Mouse (Mus musculus): Measurements from ENCODE around the gene Rras. TPM values are rescaled to one million over a fixed set of nuclear protein-coding genes. Genes with fewer than 3 reads are reported as not detected.

Rras gene
- polyA plus RNA-seq (2014; fragmentation: Illumina TruSeq; extraction: RNeasy Lipid Tissue Mini Kit (QIAGEN cat#74804); ENCODE audit: low read depth, low replicate concordance), result 3.7 TPM

GRCm38 (mm10) chr7:45017242-45018061 lies at the start of gene Rras:
Gene Rras, plus strand, starts transcription at chr7:45017961.

GRCm38 (mm10) chr7:44974383-44975116 lies 43.2 kb upstream of the Rras start, which contains the start of gene Cpt1c:
Gene Cpt1c, minus strand, starts transcription at chr7:44974851.

GRCm38 (mm10) chr7:44986192-44986878 lies 31.4 kb upstream of the Rras start, which contains the start of gene Prmt1:
Gene Prmt1, minus strand, starts transcription at chr7:44986568.

GRCm38 (mm10) chr7:44997231-44997939 lies 20.4 kb upstream of the Rras start, which contains the start of gene Irf3:
Gene Irf3, plus strand, starts transcription at chr7:44997648.

GRCm38 (mm10) chr7:44998501-44998955 lies 19.2 kb upstream of the Rras start, which contains the start of gene Bcl2l12:
Gene Bcl2l12, minus strand, starts transcription at chr7:44998712.

GRCm38 (mm10) chr7:45015957-45016612 lies 1.7 kb upstream of the Rras start, which contains the start of gene Scaf1:
Gene Scaf1, minus strand, starts transcription at chr7:45016363.

GRCm38 (mm10) chr7:45052862-45053116 lies 35.0 kb downstream of the Rras start, which contains the start of gene Prr12:
Gene Prr12, minus strand, starts transcription at chr7:45052881.

GRCm38 (mm10) chr7:45062239-45062835 lies 44.6 kb downstream of the Rras start, which contains the start of the genes Nosip and Prrg2:
Gene Nosip, plus strand, starts transcription at chr7:45062429.
Gene Prrg2, minus strand, starts transcription at chr7:45062677.

Other genes with a start within 250 kb of the Rras start
- 1.1 TPM for gene Nup62, start 201.9 kb upstream of the Rras start, polyA plus RNA-seq (2014; fragmentation: Illumina TruSeq; extraction: RNeasy Lipid Tissue Mini Kit (QIAGEN cat#74804); ENCODE audit: low read depth, low replicate concordance)
- not detected for gene Il4i1, start 201.6 kb upstream of the Rras start, polyA plus RNA-seq (2014; fragmentation: Illumina TruSeq; extraction: RNeasy Lipid Tissue Mini Kit (QIAGEN cat#74804); ENCODE audit: low read depth, low replicate concordance)
- 47.9 TPM for gene Atf5, start 201.3 kb upstream of the Rras start, polyA plus RNA-seq (2014; fragmentation: Illumina TruSeq; extraction: RNeasy Lipid Tissue Mini Kit (QIAGEN cat#74804); ENCODE audit: low read depth, low replicate concordance)
- gene Akt1s1, start 169.0 kb upstream of the Rras start, polyA plus RNA-seq (2014; fragmentation: Illumina TruSeq; extraction: RNeasy Lipid Tissue Mini Kit (QIAGEN cat#74804); ENCODE audit: low read depth, low replicate concordance), result 2.2 TPM
- gene Tbc1d17, start 168.9 kb upstream of the Rras start, polyA plus RNA-seq (2014; fragmentation: Illumina TruSeq; extraction: RNeasy Lipid Tissue Mini Kit (QIAGEN cat#74804); ENCODE audit: low read depth, low replicate concordance), result 1.3 TPM
- gene Pnkp, start 160.8 kb upstream of the Rras start, polyA plus RNA-seq (2014; fragmentation: Illumina TruSeq; extraction: RNeasy Lipid Tissue Mini Kit (QIAGEN cat#74804); ENCODE audit: low read depth, low replicate concordance), result 1.4 TPM
- gene Ptov1, start 148.2 kb upstream of the Rras start, polyA plus RNA-seq (2014; fragmentation: Illumina TruSeq; extraction: RNeasy Lipid Tissue Mini Kit (QIAGEN cat#74804); ENCODE audit: low read depth, low replicate concordance), result 0.95 TPM
- gene Med25, start 125.2 kb upstream of the Rras start, polyA plus RNA-seq (2014; fragmentation: Illumina TruSeq; extraction: RNeasy Lipid Tissue Mini Kit (QIAGEN cat#74804); ENCODE audit: low read depth, low replicate concordance), result 1.1 TPM
- 1.4 TPM for gene Fuz, start 121.9 kb upstream of the Rras start, polyA plus RNA-seq (2014; fragmentation: Illumina TruSeq; extraction: RNeasy Lipid Tissue Mini Kit (QIAGEN cat#74804); ENCODE audit: low read depth, low replicate concordance)
- 9.2 TPM for gene Ap2a1, start 88.5 kb upstream of the Rras start, polyA plus RNA-seq (2014; fragmentation: Illumina TruSeq; extraction: RNeasy Lipid Tissue Mini Kit (QIAGEN cat#74804); ENCODE audit: low read depth, low replicate concordance)
- gene Tsks, start 74.8 kb upstream of the Rras start, polyA plus RNA-seq (2014; fragmentation: Illumina TruSeq; extraction: RNeasy Lipid Tissue Mini Kit (QIAGEN cat#74804); ENCODE audit: low read depth, low replicate concordance), result not detected
- not detected for gene Cpt1c, start 43.1 kb upstream of the Rras start, polyA plus RNA-seq (2014; fragmentation: Illumina TruSeq; extraction: RNeasy Lipid Tissue Mini Kit (QIAGEN cat#74804); ENCODE audit: low read depth, low replicate concordance)
- 4.2 TPM for gene Prmt1, start 31.4 kb upstream of the Rras start, polyA plus RNA-seq (2014; fragmentation: Illumina TruSeq; extraction: RNeasy Lipid Tissue Mini Kit (QIAGEN cat#74804); ENCODE audit: low read depth, low replicate concordance)
- 21.4 TPM for gene Irf3, start 20.3 kb upstream of the Rras start, polyA plus RNA-seq (2014; fragmentation: Illumina TruSeq; extraction: RNeasy Lipid Tissue Mini Kit (QIAGEN cat#74804); ENCODE audit: low read depth, low replicate concordance)
- gene Bcl2l12, start 19.2 kb upstream of the Rras start, polyA plus RNA-seq (2014; fragmentation: Illumina TruSeq; extraction: RNeasy Lipid Tissue Mini Kit (QIAGEN cat#74804); ENCODE audit: low read depth, low replicate concordance), result 0.66 TPM
- gene Scaf1, start 1.6 kb upstream of the Rras start, polyA plus RNA-seq (2014; fragmentation: Illumina TruSeq; extraction: RNeasy Lipid Tissue Mini Kit (QIAGEN cat#74804); ENCODE audit: low read depth, low replicate concordance), result 1.3 TPM
- 0.11 TPM for gene Prr12, start 34.9 kb downstream of the Rras start, polyA plus RNA-seq (2014; fragmentation: Illumina TruSeq; extraction: RNeasy Lipid Tissue Mini Kit (QIAGEN cat#74804); ENCODE audit: low read depth, low replicate concordance)
- gene Nosip, start 44.5 kb downstream of the Rras start, polyA plus RNA-seq (2014; fragmentation: Illumina TruSeq; extraction: RNeasy Lipid Tissue Mini Kit (QIAGEN cat#74804); ENCODE audit: low read depth, low replicate concordance), result 3.2 TPM
- gene Prrg2, start 44.7 kb downstream of the Rras start, polyA plus RNA-seq (2014; fragmentation: Illumina TruSeq; extraction: RNeasy Lipid Tissue Mini Kit (QIAGEN cat#74804); ENCODE audit: low read depth, low replicate concordance), result 2.3 TPM
- gene Rcn3, start 74.3 kb downstream of the Rras start, polyA plus RNA-seq (2014; fragmentation: Illumina TruSeq; extraction: RNeasy Lipid Tissue Mini Kit (QIAGEN cat#74804); ENCODE audit: low read depth, low replicate concordance), result not detected
- gene Fcgrt, start 85.9 kb downstream of the Rras start, polyA plus RNA-seq (2014; fragmentation: Illumina TruSeq; extraction: RNeasy Lipid Tissue Mini Kit (QIAGEN cat#74804); ENCODE audit: low read depth, low replicate concordance), result 33.3 TPM
- gene Rps11, start 106.5 kb downstream of the Rras start, polyA plus RNA-seq (2014; fragmentation: Illumina TruSeq; extraction: RNeasy Lipid Tissue Mini Kit (QIAGEN cat#74804); ENCODE audit: low read depth, low replicate concordance), result 172 TPM
- gene Rpl13a, start 110.8 kb downstream of the Rras start, polyA plus RNA-seq (2014; fragmentation: Illumina TruSeq; extraction: RNeasy Lipid Tissue Mini Kit (QIAGEN cat#74804); ENCODE audit: low read depth, low replicate concordance), result 253 TPM
- not detected for gene Gm45713, start 118.3 kb downstream of the Rras start, polyA plus RNA-seq (2014; fragmentation: Illumina TruSeq; extraction: RNeasy Lipid Tissue Mini Kit (QIAGEN cat#74804); ENCODE audit: low read depth, low replicate concordance)
- 5.4 TPM for gene Flt3l, start 118.5 kb downstream of the Rras start, polyA plus RNA-seq (2014; fragmentation: Illumina TruSeq; extraction: RNeasy Lipid Tissue Mini Kit (QIAGEN cat#74804); ENCODE audit: low read depth, low replicate concordance)
- 3.9 TPM for gene Pih1d1, start 136.3 kb downstream of the Rras start, polyA plus RNA-seq (2014; fragmentation: Illumina TruSeq; extraction: RNeasy Lipid Tissue Mini Kit (QIAGEN cat#74804); ENCODE audit: low read depth, low replicate concordance)
- gene Aldh16a1, start 136.6 kb downstream of the Rras start, polyA plus RNA-seq (2014; fragmentation: Illumina TruSeq; extraction: RNeasy Lipid Tissue Mini Kit (QIAGEN cat#74804); ENCODE audit: low read depth, low replicate concordance), result 5.2 TPM
- not detected for gene Slc17a7, start 146.0 kb downstream of the Rras start, polyA plus RNA-seq (2014; fragmentation: Illumina TruSeq; extraction: RNeasy Lipid Tissue Mini Kit (QIAGEN cat#74804); ENCODE audit: low read depth, low replicate concordance)
- not detected for gene Gfy, start 161.6 kb downstream of the Rras start, polyA plus RNA-seq (2014; fragmentation: Illumina TruSeq; extraction: RNeasy Lipid Tissue Mini Kit (QIAGEN cat#74804); ENCODE audit: low read depth, low replicate concordance)
- not detected for gene Pth2, start 163.0 kb downstream of the Rras start, polyA plus RNA-seq (2014; fragmentation: Illumina TruSeq; extraction: RNeasy Lipid Tissue Mini Kit (QIAGEN cat#74804); ENCODE audit: low read depth, low replicate concordance)
- not detected for gene Ccdc155, start 186.9 kb downstream of the Rras start, polyA plus RNA-seq (2014; fragmentation: Illumina TruSeq; extraction: RNeasy Lipid Tissue Mini Kit (QIAGEN cat#74804); ENCODE audit: low read depth, low replicate concordance)
- not detected for gene Dkkl1, start 194.2 kb downstream of the Rras start, polyA plus RNA-seq (2014; fragmentation: Illumina TruSeq; extraction: RNeasy Lipid Tissue Mini Kit (QIAGEN cat#74804); ENCODE audit: low read depth, low replicate concordance)
- 0.19 TPM for gene Tead2, start 197.8 kb downstream of the Rras start, polyA plus RNA-seq (2014; fragmentation: Illumina TruSeq; extraction: RNeasy Lipid Tissue Mini Kit (QIAGEN cat#74804); ENCODE audit: low read depth, low replicate concordance)
- gene Cd37, start 221.2 kb downstream of the Rras start, polyA plus RNA-seq (2014; fragmentation: Illumina TruSeq; extraction: RNeasy Lipid Tissue Mini Kit (QIAGEN cat#74804); ENCODE audit: low read depth, low replicate concordance), result 0.34 TPM
- gene Slc6a16, start 223.1 kb downstream of the Rras start, polyA plus RNA-seq (2014; fragmentation: Illumina TruSeq; extraction: RNeasy Lipid Tissue Mini Kit (QIAGEN cat#74804); ENCODE audit: low read depth, low replicate concordance), result 1.2 TPM